Mouse (Mus musculus) fat pad, adult 2 months (tissue): ENCODE data around the gene Txn2.

Source experiments
- DNase-seq: peaks from one replicate; pipeline ENCODE4 v3.0.0-alpha.2; 2011; ENCODE audit warnings: low read depth, low spot score; ENCODE audit errors: extremely low read depth

Txn2 gene

DNA sequence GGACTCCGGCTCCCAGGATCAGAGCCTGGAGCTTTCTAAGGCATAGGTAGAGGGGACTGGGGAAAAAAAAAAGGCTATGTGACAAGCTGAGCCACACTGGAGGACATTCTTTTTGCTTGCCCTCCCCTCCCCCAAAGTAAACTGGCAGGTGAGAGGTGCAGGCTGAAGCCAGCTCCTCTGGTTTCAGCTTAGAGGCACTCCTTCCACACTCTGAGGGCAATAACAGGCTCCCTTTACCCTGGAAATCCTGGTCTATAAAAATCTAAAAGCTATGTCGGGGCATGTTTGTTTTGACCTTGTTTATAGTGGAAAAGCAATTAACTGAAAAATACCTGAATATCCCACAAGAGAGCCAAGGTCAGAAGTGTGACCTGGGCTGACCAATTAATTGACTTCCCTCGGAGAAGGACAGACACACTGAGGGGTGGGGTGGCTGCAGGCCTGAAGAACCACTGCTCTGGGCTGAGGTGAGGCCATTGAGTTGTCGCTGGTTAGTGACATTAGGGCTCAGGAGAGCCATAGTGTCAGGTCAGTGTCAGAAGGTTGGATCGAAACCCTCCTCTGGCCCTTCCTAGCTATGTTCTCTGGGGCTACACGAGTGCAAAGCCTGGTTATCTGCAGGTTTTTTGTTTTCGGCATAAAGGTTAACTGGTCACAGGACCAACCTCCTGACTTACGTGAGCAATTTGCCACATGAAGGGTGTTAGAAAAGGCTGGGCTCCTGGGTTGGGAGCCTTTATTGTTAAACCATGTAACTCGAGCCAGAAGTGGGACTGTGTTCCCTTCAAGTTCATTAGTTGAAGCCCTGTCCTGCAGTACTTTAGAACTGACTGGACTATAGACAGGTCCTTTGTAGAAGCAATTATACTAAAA lies 20.9 kb downstream of the Txn2 start:
- DNase-seq = no peak

DNA sequence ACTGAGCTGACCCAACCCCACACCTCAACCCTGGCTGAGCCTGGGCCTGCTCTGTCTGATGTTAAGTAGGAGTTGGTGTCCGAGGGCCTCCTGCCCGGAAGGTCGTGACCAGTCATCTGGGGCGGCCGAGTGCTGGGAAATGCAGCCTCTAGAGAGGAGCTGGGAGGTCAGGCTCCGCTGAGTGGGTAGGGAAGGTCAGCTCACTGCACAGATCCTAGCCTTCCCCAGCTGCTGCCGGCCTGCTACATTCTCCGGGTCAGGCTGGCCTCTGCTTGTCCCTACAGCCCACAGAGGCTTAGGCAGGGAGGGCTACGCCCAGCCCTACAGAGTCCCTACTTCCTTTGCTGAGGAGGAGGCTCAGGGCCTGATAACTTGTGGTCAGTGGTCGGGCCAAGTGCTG lies 22.3 kb downstream of the Txn2 start:
- no peak for DNase-seq

DNA sequence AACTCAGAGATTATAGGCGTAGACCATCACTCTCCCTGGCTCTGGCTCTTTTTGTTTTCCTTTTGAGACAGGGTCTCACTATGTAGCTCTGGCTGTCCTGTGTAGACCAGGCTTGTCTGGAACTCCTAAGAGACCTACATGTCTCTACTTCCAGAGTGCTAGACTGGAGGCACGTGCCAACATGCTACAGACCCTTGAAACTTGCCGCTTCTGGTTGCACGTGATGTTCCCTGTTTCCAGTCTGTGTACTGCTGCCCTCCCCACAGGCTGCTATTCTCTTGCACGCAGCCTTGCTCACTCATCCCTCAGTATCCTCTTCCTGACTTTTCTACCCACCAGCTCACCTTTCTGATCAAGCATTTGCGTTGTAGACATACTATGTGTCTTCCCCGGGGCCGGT lies 22.7 kb downstream of the Txn2 start:
- DNase-seq = no peak

DNA sequence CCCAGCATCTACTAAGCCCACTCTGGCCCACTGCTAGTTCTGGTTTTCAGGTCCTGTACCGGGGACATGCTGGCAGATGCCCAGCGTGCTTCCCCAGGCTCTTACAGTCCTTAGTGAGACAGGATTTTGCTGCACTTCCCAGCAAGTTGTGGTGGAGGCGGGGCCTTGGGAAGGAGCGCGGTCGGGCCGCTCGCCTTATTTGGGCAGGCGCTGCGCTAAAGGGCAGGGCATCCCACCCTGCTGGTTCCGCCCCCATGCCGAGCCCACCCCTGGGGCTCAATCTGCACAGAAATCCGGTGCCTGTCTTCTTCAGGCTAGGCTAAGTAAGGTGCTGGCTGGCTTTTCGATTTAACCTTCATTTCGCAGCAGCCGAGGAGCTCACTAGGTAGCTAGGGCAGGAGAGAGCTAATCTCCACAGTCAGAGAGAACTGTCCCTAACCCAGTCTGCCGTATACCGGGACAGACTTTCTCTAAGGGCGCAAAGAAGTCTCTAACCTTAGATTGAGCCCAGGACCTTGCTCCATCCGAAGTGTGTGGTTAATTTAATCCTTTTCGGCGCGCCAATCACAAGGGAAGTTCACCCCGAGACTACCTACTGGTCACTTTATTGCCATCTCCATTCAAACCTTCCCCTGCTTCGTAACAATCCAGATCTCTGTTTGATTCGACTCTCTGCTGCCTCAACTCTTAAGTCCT lies 23.4 kb downstream of the Txn2 start:
- DNase-seq = no peak

DNA sequence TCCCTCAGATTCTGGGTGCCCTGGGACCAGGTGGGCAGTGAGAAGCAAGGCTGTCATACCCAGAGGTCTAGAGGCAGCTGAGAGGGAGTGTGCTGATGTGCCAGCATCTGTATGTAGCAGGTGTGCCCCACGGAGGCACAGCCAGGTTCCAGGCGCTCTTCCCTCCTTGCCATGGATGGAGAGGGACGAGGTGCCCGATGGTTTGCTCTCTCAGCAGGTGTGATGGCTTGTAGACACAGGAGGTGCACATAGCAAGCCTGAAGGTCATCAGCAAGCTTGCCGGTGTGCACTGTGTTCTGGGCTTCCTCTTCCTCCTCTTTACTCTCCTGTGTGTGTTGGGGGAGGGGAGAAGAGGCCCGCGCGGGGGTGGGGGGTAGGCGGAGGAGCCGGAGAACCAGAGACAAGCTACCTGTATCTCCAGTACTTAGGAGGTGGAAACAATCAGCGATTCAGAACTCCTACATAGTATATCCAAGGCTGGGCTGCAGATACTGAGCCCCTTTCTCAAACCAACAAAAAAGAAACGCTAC lies 24.4 kb downstream of the Txn2 start:
- no peak for DNase-seq

DNA sequence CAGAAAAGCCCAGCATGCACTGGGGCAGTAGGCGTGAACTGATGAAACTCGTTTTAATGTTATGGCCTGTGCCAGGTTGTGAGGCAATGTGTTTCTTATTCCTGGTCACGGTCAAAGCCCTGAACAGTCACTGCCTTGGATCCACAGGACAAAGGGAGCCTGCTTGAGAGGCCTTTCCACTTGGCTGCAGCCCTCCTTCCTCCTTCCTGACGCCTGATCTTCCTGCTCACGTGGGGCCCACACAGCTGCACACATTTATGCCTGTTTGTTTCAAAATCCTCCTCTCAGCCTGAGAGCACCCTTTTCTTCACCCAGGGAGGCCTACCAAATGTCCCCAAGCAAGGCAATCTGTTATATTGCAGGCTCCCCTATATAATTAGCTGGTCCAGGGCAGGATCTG lies 25.6 kb downstream of the Txn2 start:
- DNase-seq = no peak

DNA sequence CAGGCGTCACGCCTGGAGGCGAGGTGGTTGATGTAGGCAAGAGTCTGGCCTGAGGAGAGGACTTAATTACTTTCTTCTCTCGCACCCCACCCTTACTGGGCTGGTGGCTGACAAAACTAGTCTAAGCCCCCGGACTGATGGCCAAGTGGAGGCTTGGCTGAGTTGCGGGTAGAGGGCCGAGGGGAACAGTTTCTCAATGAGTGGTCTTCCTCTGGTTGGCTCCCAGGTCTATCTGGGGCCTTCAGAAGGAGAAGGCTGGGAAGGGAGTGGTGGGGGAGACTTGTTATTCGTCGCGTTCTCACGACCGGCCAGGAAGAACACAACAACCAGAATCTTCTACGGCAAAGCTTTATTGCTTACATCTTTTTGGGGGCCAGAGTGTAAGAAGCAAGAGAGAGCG lies 33.9 kb downstream of the Txn2 start:
- no peak for DNase-seq

DNA sequence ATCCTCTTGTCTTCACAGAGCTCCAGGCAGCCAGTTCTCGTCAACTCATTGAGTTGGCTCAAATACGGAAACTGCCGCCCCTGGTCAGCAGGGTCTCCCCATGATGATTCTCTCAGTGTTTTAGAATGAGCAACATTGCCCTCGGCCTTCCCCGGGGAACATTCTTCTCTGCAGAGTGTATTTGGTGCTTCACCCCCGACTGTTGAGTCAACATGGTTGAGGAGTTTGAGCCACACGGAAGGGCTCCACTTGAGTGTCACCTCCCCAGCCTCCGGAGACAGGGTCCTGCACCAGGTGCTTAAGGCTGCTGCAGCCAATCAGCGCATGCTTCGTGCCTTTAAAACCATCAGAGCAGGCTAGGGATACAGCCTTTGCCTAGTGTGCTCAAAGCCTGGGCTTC lies 35.5 kb downstream of the Txn2 start:
- no peak for DNase-seq

DNA sequence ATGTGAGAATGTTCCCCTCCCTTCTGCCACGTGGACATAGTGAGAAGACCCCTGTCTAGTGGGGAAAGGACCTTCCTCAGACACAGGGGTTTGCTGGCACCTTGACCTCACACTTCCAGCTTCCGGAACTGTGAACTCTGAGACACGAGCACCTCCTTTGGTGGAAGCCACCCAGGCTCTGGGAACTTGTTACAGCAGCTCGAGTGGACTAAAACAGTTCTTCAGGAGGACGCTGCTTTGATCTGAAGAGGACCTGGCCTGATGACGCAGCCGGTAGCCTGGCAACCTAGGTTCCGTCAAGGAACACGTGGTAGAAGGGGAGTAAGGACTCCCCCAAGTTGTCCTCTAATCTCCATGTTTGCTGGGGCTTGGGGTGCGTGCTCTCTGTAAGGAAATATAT lies 36.4 kb downstream of the Txn2 start:
- no peak for DNase-seq

DNA sequence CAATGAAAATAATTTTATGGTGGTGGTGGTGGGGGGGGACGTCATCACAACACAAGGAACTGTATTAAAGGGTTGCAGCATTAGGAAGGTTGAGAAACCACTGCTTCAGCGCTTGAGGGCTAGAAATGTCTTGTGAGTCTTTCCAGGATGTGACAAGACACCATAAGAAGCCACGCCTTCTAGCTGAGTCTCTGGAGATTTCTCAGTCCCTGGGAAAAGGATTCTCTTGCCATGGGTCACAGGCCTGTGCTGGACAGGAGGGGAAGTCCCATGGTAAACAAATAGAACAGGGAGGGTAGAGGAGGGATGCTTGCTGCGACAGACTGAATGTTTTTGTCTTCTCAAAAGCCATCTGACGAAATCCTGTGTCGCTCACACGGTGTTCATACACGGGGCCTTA lies 37.0 kb downstream of the Txn2 start:
- DNase-seq = no peak

DNA sequence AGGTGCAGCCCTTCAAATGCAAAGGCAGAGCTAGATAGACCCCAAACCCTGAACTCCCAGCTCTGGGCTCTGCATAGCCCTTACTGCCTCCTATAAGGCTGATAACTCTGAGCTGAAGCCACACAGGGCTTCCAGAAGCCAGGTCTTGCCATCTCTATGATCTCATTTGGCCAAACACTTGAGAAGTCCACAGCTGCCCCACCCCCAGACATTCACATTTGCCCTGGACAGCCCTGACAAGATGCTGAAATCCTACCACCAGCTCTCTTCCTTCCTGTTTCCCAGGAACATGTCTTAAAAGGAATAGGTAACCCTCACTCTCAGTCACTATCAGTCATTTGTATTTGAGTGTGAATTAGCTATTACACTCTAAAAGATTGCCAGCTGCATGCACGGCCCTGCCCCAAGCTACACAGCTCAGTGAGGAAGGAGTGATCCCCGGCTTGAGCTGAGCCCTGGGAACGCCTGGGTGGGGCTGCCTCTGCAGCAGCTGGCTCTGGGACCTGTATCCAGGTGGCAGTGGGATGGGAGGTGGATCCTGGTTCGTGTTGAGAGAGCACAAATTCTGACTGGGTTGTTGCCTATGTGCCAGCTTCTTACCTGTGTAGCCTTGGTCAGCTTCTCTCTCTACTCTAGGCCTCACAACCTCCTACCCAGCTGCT lies 38.9 kb downstream of the Txn2 start:
- no peak for DNase-seq

DNA sequence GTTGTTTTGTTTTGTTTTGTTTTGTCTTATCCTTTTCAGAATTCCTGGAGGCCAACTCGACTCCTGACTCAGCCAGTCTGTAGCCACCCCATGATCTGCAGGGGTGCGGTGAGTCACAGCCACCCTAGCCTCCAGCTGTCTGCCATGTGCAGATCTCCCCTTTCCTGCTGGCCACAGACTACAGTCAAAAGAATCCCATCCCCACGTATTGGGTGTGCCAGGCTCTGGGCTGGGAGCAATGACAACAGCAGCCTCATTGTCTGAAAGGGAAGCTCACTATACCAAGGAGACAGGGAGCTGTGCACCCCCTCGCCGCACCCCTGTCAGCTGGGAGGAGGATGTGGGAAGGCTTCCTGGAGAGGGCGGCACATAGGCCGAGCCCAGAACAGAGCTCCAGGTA lies 40.5 kb downstream of the Txn2 start:
- no peak for DNase-seq

DNA sequence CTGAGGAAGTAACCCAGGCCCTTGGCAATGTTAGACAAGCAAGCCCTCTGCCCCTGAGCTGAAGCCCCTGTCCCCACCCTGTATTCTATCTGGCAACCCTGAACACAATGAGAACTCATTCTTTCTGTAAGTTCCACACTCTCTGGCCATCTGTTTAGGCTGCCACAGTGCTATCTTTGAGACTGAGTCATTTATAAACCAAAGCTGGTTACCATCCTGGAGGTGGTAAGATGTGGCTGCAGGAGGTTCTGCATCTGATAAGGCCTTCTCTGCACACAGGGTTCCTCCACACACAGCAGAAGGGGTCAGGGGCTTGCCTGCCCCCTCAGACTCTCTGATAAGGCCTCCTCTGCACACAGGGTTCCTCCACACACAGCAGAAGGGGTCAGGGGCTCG lies 41.7 kb downstream of the Txn2 start:
- DNase-seq = no peak

DNA sequence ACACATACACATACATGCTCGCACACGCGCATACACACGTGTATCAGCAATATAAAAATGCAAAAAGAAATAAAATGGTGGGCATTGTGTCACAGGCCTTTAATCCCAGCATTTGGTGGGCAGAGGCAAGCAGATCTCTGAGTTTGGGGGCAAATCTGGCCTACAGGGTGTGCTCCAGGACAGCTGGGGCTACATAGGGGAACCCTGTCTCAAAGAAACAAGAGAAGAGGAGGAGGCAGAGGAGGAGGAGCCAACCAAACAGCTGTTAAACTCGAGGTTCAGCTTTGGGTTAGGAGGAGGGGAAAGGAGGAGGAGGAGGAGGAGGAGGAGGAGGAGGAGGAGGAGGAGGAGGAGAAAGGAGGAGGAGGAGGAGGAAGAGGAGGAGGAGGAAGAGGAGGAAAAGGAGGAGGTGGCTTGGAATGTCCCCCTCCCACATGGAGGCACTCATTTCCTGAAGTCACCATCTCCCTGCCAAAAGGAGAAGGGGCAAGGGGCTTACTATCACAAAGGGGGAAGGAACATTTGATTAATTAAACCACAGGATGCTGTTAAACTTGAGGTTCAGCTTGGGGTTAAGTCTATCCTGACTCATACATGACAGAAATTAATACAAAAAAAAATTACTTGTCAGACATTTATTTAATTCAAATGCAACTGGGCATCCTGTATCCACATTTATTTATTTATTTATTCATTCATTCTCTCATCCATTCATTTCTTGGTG lies 42.3 kb downstream of the Txn2 start:
- DNase-seq = no peak

DNA sequence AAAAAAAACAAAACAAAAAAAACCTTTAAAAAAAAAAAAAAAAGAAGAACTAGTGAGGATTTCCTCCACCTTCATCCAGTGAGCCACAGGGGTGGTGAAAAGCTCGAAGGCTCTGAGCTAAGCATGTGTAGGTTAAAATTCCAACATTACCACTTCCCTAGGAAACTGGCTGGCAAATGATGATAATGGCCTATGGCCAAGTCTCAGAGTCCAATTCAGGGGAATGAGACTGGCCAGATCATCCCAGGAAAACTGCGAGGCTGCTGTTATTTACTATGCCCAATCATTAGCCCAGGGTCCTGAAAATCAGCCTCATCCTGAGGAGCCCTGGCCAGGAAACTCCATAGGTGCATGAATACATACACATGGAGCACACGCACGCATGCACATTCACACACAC lies 42.9 kb downstream of the Txn2 start:
- DNase-seq = no peak

DNA sequence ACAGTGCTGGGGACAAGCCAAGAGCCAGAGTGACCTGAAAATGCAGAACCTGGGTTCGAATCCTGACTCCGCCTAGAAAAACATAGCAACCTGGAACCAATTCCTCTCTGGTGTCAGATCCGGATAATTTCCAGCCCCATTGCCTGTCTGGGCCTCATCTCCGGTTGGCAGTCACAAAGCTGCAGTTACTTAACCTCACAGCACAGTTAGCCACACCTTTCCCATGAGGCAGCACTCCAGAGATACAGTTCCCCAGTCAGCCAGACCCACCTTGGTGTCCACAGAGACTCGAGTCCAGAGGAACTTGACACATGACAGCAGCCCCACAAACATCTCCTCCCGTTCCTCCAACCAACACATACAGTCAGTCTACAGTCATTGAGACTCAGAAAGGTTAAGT lies 43.6 kb downstream of the Txn2 start:
- DNase-seq = no peak

DNA sequence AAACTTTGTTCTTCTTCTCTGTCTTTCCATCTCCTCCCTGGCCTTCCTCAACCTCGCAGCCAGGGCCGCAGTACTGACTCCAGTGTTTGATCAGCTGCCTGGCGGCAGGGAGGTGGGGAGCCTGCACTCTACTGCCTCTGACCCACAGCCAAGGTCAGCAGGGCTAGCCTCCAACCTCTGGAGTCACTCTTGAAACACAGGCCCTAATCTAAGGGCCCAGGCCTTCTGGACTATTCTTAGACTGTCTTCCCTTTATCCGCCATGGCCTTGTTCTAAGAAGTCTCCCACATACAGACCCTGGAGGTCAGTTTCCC lies 45.2 kb downstream of the Txn2 start:
- DNase-seq = no peak

DNA sequence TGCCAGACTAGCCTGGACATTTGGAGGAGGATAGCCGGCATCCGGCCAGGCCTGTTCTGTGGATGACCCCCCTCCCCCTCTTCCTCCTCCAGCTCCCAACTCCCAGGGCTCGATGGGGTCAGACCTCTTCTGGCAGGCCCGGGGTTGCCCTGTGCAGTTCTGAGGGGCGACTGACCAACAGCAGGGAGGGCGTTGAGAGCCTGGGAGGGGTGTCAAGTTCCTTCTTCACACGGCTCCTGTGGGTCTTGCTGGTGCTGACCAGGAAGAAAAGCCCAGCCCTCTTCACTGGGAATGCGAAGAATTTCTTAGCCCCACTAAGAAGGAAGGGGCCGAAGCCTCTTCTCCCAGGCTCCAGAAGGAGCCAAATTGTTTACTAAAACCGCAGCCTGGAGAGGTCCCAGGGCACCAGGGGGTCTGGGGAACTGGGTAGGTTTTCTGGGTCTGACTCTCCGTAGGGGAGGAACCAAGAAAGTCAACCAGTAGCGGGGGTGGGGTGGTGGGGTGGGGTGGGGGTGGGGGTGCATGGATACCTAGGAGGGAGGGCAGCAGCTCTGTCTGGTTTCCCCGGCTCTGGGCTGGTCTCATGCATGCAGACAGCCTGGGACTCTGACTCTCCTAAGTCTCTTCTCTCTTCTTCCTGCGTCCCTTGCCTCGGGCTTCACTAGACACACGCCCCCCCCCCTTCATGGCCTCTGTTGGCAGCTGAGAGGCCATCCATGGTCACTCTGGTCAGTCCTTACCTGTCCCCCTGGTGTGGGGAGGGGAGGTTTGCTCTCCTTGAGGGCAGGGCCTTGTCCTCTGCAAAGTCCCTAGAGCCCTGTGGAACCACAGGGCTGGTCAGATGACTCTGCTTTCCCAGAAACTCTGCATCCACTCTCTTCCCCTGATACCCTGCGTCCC lies 45.8 kb downstream of the Txn2 start:
- no peak for DNase-seq

DNA sequence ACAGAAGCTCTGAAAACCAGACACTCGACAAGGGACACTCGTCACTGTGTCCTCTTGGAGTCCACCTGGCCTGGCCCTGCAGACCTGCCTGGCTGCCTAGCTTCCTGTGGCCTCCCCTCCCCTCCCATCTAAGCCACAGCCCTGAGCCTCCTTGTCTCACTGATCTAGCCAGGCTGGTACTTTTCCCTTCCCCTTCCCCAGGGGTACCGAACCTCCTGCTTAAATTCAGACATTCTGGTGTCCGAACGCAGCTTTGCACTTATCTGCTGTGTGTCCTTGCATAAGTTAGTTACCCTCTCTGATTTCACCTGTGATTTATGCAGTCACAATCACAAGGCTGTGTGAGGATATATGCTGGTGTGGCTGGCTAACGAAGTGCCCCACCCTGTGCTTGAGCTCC lies 46.5 kb downstream of the Txn2 start:
- DNase-seq = no peak

DNA sequence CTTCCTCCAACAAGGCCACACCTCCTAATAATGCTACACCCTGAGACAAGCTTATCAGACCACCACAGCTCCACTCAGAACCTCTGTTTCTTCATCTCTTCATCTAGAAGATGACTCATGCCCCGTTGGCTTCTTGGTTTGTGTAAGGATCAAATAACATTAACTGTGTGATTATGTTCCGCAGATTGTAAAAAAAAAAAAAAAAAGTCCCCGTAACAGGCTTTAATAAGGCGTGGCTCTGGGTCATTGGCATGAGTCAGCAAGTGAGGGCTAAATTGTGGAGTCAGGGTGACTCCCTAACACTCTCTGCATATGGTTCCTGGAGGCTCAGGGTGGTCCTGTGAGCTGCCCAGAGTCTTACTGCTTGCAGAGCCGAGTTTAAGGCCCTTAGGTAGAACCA lies 47.1 kb downstream of the Txn2 start:
- DNase-seq = no peak
